Mouse (Mus musculus): ENCODE measurements around the gene Oas1f. TPM values are rescaled to one million over a fixed set of nuclear protein-coding genes. Genes with fewer than 3 reads are reported as not detected.

Oas1f gene
- polyA plus RNA-seq, 1 experiment from 2014 or later = 0.08 TPM

- no peak overlapping the region for H3K4me2 ChIP-seq
Observed at GRCm38 (mm10) chr5:120818999-120819398, 28.2 kb upstream of the Oas1f start.

DNA sequence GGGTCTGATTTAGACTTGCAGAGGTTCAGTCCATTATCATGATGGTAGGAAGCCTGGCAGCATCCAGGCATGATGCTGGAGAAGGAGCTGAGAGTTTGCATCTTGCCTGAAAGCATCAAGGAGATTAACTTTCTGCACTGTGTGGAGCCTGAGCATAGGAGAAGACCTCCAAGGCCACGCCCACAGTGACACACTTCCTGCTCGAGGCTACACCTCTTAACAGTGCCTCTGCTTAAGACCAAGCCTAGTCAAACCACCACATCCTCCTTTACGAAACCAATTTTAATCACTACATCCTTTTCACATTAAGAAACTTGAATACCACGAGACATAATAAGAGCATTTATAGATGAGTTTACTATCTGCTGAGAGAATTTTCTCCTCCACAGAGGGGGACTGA is 16.1 kb upstream of the Oas1f start:
- Histone ChIP-seq H3K4me2 (no peak overlapping the region), H3K36me3 (ENCODE audit: control insufficient read depth, insufficient read depth, low read length) (no peaks in the 10 kb centered on the region), H3K27me3 (ENCODE audit: control insufficient read depth, insufficient read depth, low read length) (no peaks in the 10 kb centered on the region), H3K4me1 (ENCODE audit: control insufficient read depth, insufficient read depth, low read length) (peaks cover 7% of the 10 kb centered on the region; the same call in 1 of the 2 replicates), H3K27ac (ENCODE audit: low read depth, low read length) (no peak overlapping the region), H3K4me3 (ENCODE audit: low read depth, low read length) (no peak overlapping the region), H3K9me3 (ENCODE audit: control insufficient read depth, low read length) (no peaks in the 10 kb centered on the region), H3K9ac (ENCODE audit: low read length) (no peak overlapping the region)
- no peak for DNase-seq (ENCODE audit: low spot score, missing footprints)
- WGBS = 82% methylated on average over 4 of the region's 4 CpGs
- ATAC-seq (ENCODE audit: low FRiP score) = no peak

More at GRCm38 (mm10) chr5:120818999-120819398, 28.2 kb upstream of the Oas1f start:
- H3K9me3 ChIP-seq (ENCODE audit: control insufficient read depth, low read length) = peaks cover 3% of the 10 kb centered on the region; the same call in 1 of the 2 replicates
- H3K4me3 ChIP-seq (ENCODE audit: low read depth, low read length) = no peak overlapping the region
- no peaks in the 10 kb centered on the region for H3K36me3 ChIP-seq (ENCODE audit: control insufficient read depth, insufficient read depth, low read length)
- DNase-seq (ENCODE audit: low spot score, missing footprints) = no peak
- no peak for ATAC-seq (ENCODE audit: low FRiP score)
- no peaks in the 10 kb centered on the region for H3K27me3 ChIP-seq (ENCODE audit: control insufficient read depth, insufficient read depth, low read length)
- H3K9ac ChIP-seq (ENCODE audit: low read length) = no peak overlapping the region
- H3K4me1 ChIP-seq (ENCODE audit: control insufficient read depth, insufficient read depth, low read length) = no peaks in the 10 kb centered on the region
- no peak overlapping the region for H3K27ac ChIP-seq (ENCODE audit: low read depth, low read length)

- Histone ChIP-seq H3K4me1 (ENCODE audit: control insufficient read depth, insufficient read depth, low read length) (peaks cover 7% of the 10 kb centered on the region; the same call in 1 of the 2 replicates), H3K4me2 (no peak overlapping the region), H3K27me3 (ENCODE audit: control insufficient read depth, insufficient read depth, low read length) (no peaks in the 10 kb centered on the region), H3K36me3 (ENCODE audit: control insufficient read depth, insufficient read depth, low read length) (no peaks in the 10 kb centered on the region), H3K9me3 (ENCODE audit: control insufficient read depth, low read length) (no peaks in the 10 kb centered on the region), H3K27ac (ENCODE audit: low read depth, low read length) (no peak overlapping the region), H3K9ac (ENCODE audit: low read length) (no peak overlapping the region), H3K4me3 (ENCODE audit: low read depth, low read length) (no peak overlapping the region)
- DNase-seq (ENCODE audit: low spot score, missing footprints) (peak; percentile 87), ATAC-seq (ENCODE audit: low FRiP score) (no peak)
- 13% methylated on average over 17 of the region's 17 CpGs for WGBS
Observed at GRCm38 (mm10) chr5:120833335-120834280, 13.6 kb upstream of the Oas1f start.

- Histone ChIP-seq H3K27ac (ENCODE audit: low read depth, low read length) (no peak overlapping the region), H3K4me3 (ENCODE audit: low read depth, low read length) (no peak overlapping the region), H3K9ac (ENCODE audit: low read length) (no peak overlapping the region), H3K4me1 (ENCODE audit: control insufficient read depth, insufficient read depth, low read length) (peaks cover 7% of the 10 kb centered on the region; the same call in 1 of the 2 replicates), H3K27me3 (ENCODE audit: control insufficient read depth, insufficient read depth, low read length) (no peaks in the 10 kb centered on the region), H3K4me2 (no peak overlapping the region), H3K36me3 (ENCODE audit: control insufficient read depth, insufficient read depth, low read length) (no peaks in the 10 kb centered on the region), H3K9me3 (ENCODE audit: control insufficient read depth, low read length) (no peaks in the 10 kb centered on the region)
- ATAC-seq (ENCODE audit: low FRiP score) (0 out of 2 replicates have a peak, but pooled peaks have one; percentile 30), DNase-seq (ENCODE audit: low spot score, missing footprints) (peak; percentile 94)
- WGBS = 6% methylated on average over 8 of the region's 8 CpGs
Observed at GRCm38 (mm10) chr5:120836731-120837585, 10.2 kb upstream of the Oas1f start.

DNA sequence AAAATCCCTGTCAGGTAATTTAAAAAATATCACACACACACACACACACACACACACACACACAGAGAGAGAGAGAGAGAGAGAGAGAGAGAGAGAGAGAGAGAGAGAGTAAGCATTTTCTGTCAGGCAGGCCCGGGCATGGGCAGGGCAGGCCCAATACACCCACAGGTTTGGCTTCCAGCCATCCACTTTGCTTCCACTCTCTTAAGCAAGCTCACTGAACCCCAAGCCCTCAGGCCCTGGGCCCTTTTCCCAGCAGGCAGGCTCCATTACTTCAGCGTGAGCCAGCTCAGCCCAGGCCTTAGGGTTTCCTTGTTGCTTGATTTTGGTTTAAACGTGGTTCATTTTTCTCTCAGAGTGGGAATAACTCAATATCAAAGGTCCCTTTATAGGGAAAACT is 2.5 kb upstream of the Oas1f start:
- Histone ChIP-seq H3K4me1 (ENCODE audit: control insufficient read depth, insufficient read depth, low read length) (no peaks in the 10 kb centered on the region), H3K4me3 (ENCODE audit: low read depth, low read length) (no peak overlapping the region), H3K9me3 (ENCODE audit: control insufficient read depth, low read length) (no peaks in the 10 kb centered on the region), H3K9ac (ENCODE audit: low read length) (no peak overlapping the region), H3K27me3 (ENCODE audit: control insufficient read depth, insufficient read depth, low read length) (no peaks in the 10 kb centered on the region), H3K4me2 (no peak overlapping the region), H3K36me3 (ENCODE audit: control insufficient read depth, insufficient read depth, low read length) (no peaks in the 10 kb centered on the region), H3K27ac (ENCODE audit: low read depth, low read length) (no peak overlapping the region)
- 91% methylated on average over 3 of the region's 3 CpGs for WGBS
- DNase-seq (ENCODE audit: low spot score, missing footprints) (no peak), ATAC-seq (ENCODE audit: low FRiP score) (no peak)

DNA sequence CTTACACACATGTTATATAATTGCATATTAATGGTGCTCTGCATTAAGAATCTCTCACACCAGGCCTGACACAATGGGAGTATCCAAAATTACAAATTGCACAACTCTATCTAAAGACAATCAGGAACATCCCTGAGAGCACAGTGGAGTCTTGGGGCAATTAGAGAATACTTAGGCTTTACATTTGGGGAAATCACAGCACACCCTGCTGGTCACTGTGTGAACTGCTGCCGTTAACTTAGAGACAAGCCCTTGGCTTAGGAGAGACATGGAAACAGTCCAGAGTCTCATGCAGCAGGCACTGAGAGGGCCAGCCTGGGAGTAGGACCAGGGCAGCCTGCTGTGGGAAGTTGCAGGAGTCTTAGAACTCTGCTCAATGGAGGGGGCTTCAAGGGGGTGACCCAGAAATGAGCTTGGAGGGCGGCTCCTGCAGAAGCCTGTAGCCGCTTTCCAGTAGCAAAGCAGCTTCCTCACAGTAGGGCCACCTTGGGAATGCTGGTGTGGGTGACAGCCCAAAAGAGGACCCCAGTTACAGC is 2.5 kb downstream of the Oas1f start:
- peak; percentile 90 for DNase-seq (ENCODE audit: low spot score, missing footprints)
- no peak for ATAC-seq (ENCODE audit: low FRiP score)
- H3K27ac ChIP-seq (ENCODE audit: low read depth, low read length) = no peak overlapping the region
- H3K9ac ChIP-seq (ENCODE audit: low read length) = no peak overlapping the region
- no peak overlapping the region for H3K4me2 ChIP-seq
- H3K27me3 ChIP-seq (ENCODE audit: control insufficient read depth, insufficient read depth, low read length) = no peaks in the 10 kb centered on the region
- no peaks in the 10 kb centered on the region for H3K36me3 ChIP-seq (ENCODE audit: control insufficient read depth, insufficient read depth, low read length)
- WGBS = 70% methylated on average over 3 of the region's 3 CpGs
- H3K9me3 ChIP-seq (ENCODE audit: control insufficient read depth, low read length) = no peaks in the 10 kb centered on the region; the same call in 1 of the 2 replicates
- H3K4me1 ChIP-seq (ENCODE audit: control insufficient read depth, insufficient read depth, low read length) = no peaks in the 10 kb centered on the region
- no peak overlapping the region for H3K4me3 ChIP-seq (ENCODE audit: low read depth, low read length)

- H3K9me3 ChIP-seq (ENCODE audit: control insufficient read depth, low read length) = no peaks in the 10 kb centered on the region; the same call in 1 of the 2 replicates
- no peaks in the 10 kb centered on the region for H3K27me3 ChIP-seq (ENCODE audit: control insufficient read depth, insufficient read depth, low read length)
- H3K9ac ChIP-seq (ENCODE audit: low read length) = no peak overlapping the region
- H3K4me1 ChIP-seq (ENCODE audit: control insufficient read depth, insufficient read depth, low read length) = no peaks in the 10 kb centered on the region
- H3K4me2 ChIP-seq = no peak overlapping the region
- H3K4me3 ChIP-seq (ENCODE audit: low read depth, low read length) = no peak overlapping the region
- 86% methylated on average over 2 of the region's 2 CpGs for WGBS
- no peak for ATAC-seq (ENCODE audit: low FRiP score)
- DNase-seq (ENCODE audit: low spot score, missing footprints) = no peak
- no peak overlapping the region for H3K27ac ChIP-seq (ENCODE audit: low read depth, low read length)
- no peaks in the 10 kb centered on the region for H3K36me3 ChIP-seq (ENCODE audit: control insufficient read depth, insufficient read depth, low read length)
Observed at GRCm38 (mm10) chr5:120859241-120859640, 12.1 kb downstream of the Oas1f start.

DNA sequence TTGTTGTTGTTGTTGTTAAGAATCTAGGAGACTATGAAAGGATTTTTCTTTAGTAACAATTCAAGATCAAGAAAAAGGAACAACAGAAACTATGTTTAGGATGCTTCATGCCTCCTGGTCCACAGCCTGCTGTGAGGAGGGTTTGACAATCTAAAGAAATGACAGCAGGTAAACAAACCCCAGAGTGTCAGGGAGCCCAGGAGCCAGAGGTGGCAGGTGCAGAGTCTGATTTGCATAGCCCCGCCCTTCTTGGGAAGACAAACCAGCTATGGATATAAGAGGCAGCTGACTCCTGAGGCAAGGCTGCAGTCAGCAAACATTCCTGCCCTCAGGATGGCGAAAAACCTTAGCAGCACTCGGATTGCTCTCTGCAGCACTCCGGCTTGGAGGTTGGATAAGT is 14.0 kb downstream of the Oas1f start, which contains the start of gene Oas1h:
Oas1h (plus strand) TSS at position 301 of the 400 bp plus-strand sequence.
- DNase-seq (ENCODE audit: low spot score, missing footprints) = no peak
- Histone ChIP-seq H3K4me2 (no peak within 1 kb of the TSS), H3K27ac (ENCODE audit: low read depth, low read length) (no peak within 1 kb of the TSS), H3K4me3 (ENCODE audit: low read depth, low read length) (no peak within 1 kb of the TSS), H3K4me1 (ENCODE audit: control insufficient read depth, insufficient read depth, low read length) (no peaks in the 10 kb centered on the region), H3K27me3 (ENCODE audit: control insufficient read depth, insufficient read depth, low read length) (no peaks in the 10 kb centered on the region), H3K9ac (ENCODE audit: low read length) (no peak within 1 kb of the TSS), H3K9me3 (ENCODE audit: control insufficient read depth, low read length) (no peaks in the 10 kb centered on the region), H3K36me3 (ENCODE audit: control insufficient read depth, insufficient read depth, low read length) (no peaks in the 10 kb centered on the region)
- no peak for ATAC-seq (ENCODE audit: low FRiP score)
- WGBS = 60% methylated on average over 4 of the region's 4 CpGs
